Mouse (Mus musculus) forebrain, embryonic 10.5 days (tissue): Measurements from ENCODE around the gene Tomm40. TPM values are rescaled to one million over a fixed set of nuclear protein-coding genes. Genes with fewer than 3 reads are reported as not detected.

Experiments
- DNase-seq: peaks from one replicate; pipeline ENCODE4 v3.0.0-alpha.2; 2017; ENCODE audit warnings: low spot score; ENCODE audit errors: extremely low spot score
- H3K27ac ChIP-seq: fragments of 300-500 bp; sonication (generic); 2 replicates; pipeline ENCODE4 v1.5.1; 2016; ENCODE audit warnings: mild to moderate bottlenecking
- H3K27me3 ChIP-seq: fragments of 300-500 bp; sonication (generic); 2 replicates; pipeline ENCODE4 v1.6.1; 2016; ENCODE audit warnings: mild to moderate bottlenecking; ENCODE audit not compliant: poor library complexity, severe bottlenecking
- H3K36me3 ChIP-seq: fragments of 300-500 bp; sonication (generic); replicated peaks from 2 replicates; pipeline ENCODE4 v1.6.1; 2016; ENCODE audit warnings: mild to moderate bottlenecking, moderate library complexity
- H3K4me1 ChIP-seq: fragments of 300-500 bp; sonication (generic); 2 replicates; pipeline ENCODE4 v1.6.1; 2016
- H3K4me3 ChIP-seq: fragments of 300-500 bp; sonication (generic); 2 replicates; pipeline ENCODE4 v1.5.1; 2016; ENCODE audit warnings: mild to moderate bottlenecking, moderate library complexity
- H3K9me3 ChIP-seq: fragments of 300-500 bp; sonication (generic); 2 replicates; pipeline ENCODE4 v1.6.1; 2016; ENCODE audit warnings: mild to moderate bottlenecking, moderate library complexity
- WGBS: fragments of 180-500 bp; shearing (Covaris S2); methylation state at CpG from one replicate; pipeline ENCODE4 v1.1.7; 2016; 5-methylcytosine and 5-hydroxymethylcytosine counted together
- polyA plus RNA-seq: library from polyadenylated mRNA; unstranded; fragments of >200 nt; fragmentation: Nextera tagmentation; extraction: Ambion mirVana; gene quantifications from 2 replicates; pipeline ENCODE4 v1.2.1, GENCODE M21; 2016

Gene Tomm40
- polyA plus RNA-seq, 1 experiment from 2014 or later, result 187 TPM

DNA sequence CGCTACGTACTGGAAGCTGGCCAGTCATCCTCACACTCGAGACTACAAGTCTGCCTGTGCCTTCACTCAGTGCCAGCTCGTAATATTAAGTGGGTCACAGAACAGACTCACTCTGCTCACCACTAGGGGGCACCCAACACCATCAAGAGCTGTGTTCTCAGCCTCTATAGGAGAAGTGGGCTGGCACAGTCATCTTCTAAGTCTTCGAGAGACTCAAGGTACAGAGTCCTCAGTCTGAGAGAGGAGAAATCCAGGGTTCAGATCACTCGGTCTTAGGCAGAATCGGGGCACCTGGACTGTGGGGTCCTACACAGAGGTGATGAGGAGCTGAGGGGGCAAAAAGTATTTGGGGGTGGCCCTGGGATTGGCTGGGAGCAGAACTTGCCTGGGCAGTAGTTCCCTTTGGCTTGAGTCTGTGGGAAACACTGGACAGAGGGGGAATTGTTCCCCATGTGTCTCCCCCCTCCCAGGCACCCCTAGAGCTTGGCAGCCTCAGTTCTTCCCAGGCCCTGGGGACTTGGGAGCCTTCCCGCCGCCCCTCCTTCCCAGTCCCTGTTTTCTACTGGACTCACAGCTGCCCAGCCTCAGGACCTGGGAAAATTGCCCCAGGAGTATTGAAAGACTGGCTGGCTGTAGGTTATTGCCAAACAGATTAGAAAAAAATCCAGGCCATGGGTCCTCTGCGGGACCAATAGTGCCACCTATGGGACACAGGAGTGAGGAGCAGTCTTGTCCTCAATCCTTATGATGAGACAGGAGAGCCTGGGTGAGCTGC, 46.1 kb downstream of the Tomm40 start:
- H3K36me3 ChIP-seq, result no peaks in the 10 kb centered on the region
- H3K4me1 ChIP-seq, result peaks cover 19% of the 10 kb centered on the region
- peak; percentile 86 for DNase-seq
- 12% methylated on average over 10 of the region's 10 CpGs for WGBS
- H3K27me3 ChIP-seq, result no peaks in the 10 kb centered on the region
- peak overlapping the region; percentile 80 for H3K27ac ChIP-seq
- no peaks in the 10 kb centered on the region for H3K9me3 ChIP-seq
- H3K4me3 ChIP-seq, result peak overlapping the region; percentile 30

DNA sequence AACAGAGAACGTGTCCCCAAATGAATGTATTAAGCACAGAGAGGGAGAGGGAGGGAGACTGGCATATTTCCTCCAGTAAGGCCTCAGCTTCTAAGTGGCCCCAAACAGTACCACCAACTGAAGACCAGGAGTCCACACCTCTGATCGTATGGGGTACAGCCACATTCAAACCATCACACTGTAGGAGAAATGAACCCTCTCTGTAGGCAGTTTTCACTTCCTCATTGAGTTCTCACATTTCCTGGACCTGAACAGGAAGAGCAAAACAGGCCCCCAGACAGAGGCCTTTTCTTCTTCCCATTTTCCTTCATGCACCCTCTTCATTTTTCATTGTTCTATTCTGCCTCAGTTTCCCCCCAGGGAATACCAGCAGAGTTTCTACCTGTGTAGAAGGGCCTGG, 47.8 kb downstream of the Tomm40 start:
- Histone ChIP-seq H3K27ac (no peak overlapping the region), H3K9me3 (no peaks in the 10 kb centered on the region), H3K4me1 (peaks cover 28% of the 10 kb centered on the region), H3K4me3 (no peak overlapping the region), H3K27me3 (no peaks in the 10 kb centered on the region), H3K36me3 (peaks cover 4% of the 10 kb centered on the region)
- WGBS, result 90% methylated on average over 2 of the region's 2 CpGs
- no peak for DNase-seq

DNA sequence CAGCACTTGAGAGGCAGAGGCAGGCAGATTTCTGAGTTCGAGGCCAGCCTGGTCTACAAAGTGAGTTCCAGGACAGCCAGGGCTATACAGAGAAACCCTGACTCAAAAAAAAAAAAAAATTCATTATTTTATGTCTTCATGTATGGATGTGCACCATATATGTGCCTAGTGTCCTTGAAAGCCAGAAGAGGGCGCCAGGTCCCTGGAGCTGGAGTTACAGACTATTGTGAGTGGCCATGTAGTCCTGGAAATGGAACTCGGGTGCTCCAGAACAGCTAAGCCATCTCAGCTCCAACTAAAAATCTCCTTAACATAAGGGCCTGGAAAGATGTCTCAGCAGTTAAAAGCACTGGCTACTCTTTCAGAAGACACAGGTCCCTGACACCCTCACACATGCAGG, 48.5 kb downstream of the Tomm40 start:
- DNase-seq, result no peak
- H3K9me3 ChIP-seq, result no peaks in the 10 kb centered on the region
- H3K27me3 ChIP-seq, result no peaks in the 10 kb centered on the region
- H3K36me3 ChIP-seq, result peaks cover 11% of the 10 kb centered on the region
- no peak overlapping the region for H3K4me3 ChIP-seq
- H3K4me1 ChIP-seq, result peaks cover 28% of the 10 kb centered on the region
- no peak overlapping the region for H3K27ac ChIP-seq
- 62% methylated on average over 3 of the region's 3 CpGs for WGBS

DNA sequence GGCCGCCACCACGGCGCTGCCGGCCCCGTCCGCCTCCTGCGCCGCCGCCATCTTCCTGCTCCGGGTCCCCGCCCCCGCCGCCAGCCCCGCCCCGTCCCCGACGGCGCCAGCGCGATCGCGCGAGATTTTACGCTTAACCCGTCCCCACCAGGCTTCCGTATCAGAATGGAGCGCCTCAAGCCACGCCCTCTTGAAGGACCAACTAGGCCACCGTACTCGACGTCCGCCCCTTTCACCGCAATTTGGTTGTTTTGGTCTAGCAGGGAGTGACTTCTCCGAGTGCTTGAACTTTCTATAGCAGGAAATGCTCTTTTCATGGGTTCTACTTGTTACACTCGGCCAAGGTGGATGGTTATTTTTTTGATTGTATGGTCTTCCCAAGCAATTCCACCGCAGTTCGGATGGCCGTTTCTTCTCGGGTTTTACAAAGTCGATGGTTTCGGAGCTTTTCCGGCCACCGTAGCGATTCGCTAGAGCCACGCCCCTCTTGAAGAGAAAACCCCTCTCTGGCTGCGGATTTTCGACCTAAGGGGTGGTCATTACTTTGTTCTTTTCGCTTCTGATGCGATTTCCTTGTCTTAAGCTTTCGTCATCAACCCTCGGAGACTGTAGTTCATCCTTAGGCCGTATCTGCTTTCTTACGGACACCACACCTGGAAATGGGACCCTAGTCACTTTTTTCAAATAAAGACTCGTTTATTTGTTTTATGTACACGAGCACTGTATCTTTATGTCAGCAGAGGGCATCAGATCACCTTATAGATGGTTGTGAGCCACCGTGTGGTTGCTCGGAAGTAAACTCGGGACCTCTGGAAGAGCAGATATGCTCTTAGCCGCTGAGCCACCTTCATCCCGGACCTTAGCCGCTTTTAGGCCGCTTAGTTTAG, 50.0 kb downstream of the Tomm40 start, which contains the start of gene Clptm1:
Clptm1 (minus strand) TSS at position 79 of the 887 bp plus-strand sequence.
- Histone ChIP-seq H3K4me3 (peak within 1 kb of the TSS; percentile 100), H3K36me3 (peaks cover 25% of the 10 kb centered on the region), H3K4me1 (peaks cover 28% of the 10 kb centered on the region), H3K27ac (peak within 1 kb of the TSS; percentile 93), H3K9me3 (no peaks in the 10 kb centered on the region), H3K27me3 (no peaks in the 10 kb centered on the region)
- under 1% methylated on average over 63 of the region's 63 CpGs for WGBS
- peak; percentile 98 for DNase-seq

DNA sequence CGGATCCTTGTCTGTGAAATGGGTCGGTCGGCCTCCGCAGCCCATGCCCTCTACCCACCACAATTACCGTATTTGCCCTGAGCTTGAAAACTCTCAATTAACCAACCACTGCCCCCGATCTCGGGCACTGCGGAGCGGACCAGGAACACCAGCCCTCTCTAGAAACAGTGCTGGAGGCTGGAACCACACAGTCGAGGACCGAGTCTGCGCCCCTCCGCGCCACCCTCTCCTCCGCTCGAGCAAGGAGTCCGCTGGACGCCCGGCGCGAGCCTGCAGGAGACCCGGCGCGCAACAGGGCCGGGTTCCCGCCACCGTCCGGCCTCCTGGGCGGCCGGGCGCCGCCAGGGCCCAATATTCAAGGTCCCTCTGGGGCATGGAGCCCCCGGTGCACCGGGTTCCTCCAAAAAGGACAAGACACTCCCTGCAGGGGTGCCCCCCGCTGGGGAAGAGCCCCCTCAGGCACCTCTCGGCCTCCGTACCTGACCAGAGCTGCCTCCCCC, 50.7 kb downstream of the Tomm40 start:
- H3K9me3 ChIP-seq, result no peaks in the 10 kb centered on the region
- H3K4me3 ChIP-seq, result peak overlapping the region; percentile 100
- H3K36me3 ChIP-seq, result peaks cover 32% of the 10 kb centered on the region
- no peaks in the 10 kb centered on the region for H3K27me3 ChIP-seq
- under 1% methylated on average over 37 of the region's 37 CpGs for WGBS
- DNase-seq, result no peak
- H3K4me1 ChIP-seq, result peaks cover 27% of the 10 kb centered on the region
- H3K27ac ChIP-seq, result peak overlapping the region; percentile 93

DNA sequence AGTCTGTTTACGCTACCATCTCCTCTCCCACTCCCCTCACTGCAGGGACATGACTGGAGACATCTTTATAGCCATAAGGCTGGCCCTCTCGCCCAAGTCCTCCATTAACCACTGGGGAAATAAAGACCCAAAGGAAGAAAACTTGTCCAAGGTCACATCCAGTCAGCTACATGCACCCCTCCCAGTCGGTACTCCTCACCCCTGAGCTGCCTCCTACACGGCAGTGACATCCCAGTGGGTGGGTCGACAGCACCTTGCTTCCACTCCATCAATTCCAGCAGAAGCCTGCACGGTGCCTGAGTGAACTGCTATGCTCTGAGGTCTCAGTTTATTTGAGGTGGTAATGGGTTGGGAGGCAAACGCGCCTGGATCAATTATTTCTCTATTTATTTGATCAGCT, 51.3 kb downstream of the Tomm40 start:
- peaks cover 38% of the 10 kb centered on the region for H3K36me3 ChIP-seq
- no peak for DNase-seq
- H3K9me3 ChIP-seq, result no peaks in the 10 kb centered on the region
- WGBS, result 24% methylated on average over 8 of the region's 8 CpGs
- no peaks in the 10 kb centered on the region for H3K27me3 ChIP-seq
- H3K27ac ChIP-seq, result peak overlapping the region; percentile 93
- peaks cover 22% of the 10 kb centered on the region for H3K4me1 ChIP-seq
- H3K4me3 ChIP-seq, result peak overlapping the region; percentile 100

DNA sequence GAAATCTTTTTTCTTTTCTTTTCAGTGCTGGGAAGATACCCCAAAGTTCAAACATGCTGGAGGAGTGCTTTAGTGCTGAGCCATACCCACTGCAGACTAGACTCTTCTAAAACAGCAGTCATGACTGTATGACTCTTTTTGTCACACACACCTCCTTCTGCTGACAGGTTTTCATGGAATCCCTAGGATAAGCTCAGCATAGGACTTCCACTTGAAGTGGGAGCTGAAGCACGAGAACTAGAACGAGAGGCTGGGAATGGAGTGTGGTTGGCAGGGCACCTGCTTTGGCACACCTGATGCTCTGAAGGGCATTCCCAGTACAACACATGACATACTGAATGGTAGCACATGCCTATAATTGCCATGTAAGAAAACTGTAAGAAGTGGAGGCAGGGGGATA, 62.6 kb downstream of the Tomm40 start:
- DNase-seq, result no peak
- H3K27me3 ChIP-seq, result no peaks in the 10 kb centered on the region
- 94% methylated on average over 2 of the region's 2 CpGs for WGBS
- no peak overlapping the region for H3K4me3 ChIP-seq
- H3K9me3 ChIP-seq, result no peaks in the 10 kb centered on the region
- no peak overlapping the region for H3K27ac ChIP-seq
- H3K36me3 ChIP-seq, result peaks cover 91% of the 10 kb centered on the region
- no peaks in the 10 kb centered on the region for H3K4me1 ChIP-seq

Other genes with a start within 250 kb of the Tomm40 start
- gene Bloc1s3, start 207.1 kb downstream of the Tomm40 start, polyA plus RNA-seq, result 2.1 and 2.3 TPM in 2 replicates
- gene Trappc6a, start 207.0 kb downstream of the Tomm40 start, polyA plus RNA-seq, result 53.8 and 60.9 TPM in 2 replicates
- 0.06 and 0.12 TPM in 2 replicates for gene Nkpd1, start 197.6 kb downstream of the Tomm40 start, polyA plus RNA-seq
- gene Ppp1r37, start 152.4 kb downstream of the Tomm40 start, polyA plus RNA-seq, result 20.2 and 22.2 TPM in 2 replicates
- 0.30 and 0.47 TPM in 2 replicates for gene Zfp296, start 138.2 kb downstream of the Tomm40 start, polyA plus RNA-seq
- 180 and 186 TPM in 2 replicates for gene Gemin7, start 137.8 kb downstream of the Tomm40 start, polyA plus RNA-seq
- 53.6 and 54.0 TPM in 2 replicates for gene Clasrp, start 111.0 kb downstream of the Tomm40 start, polyA plus RNA-seq
- gene Relb, start 86.0 kb downstream of the Tomm40 start, polyA plus RNA-seq, result 3.0 TPM in 2 replicates
- gene Clptm1, start 50.4 kb downstream of the Tomm40 start, polyA plus RNA-seq, result 70.6 and 75.6 TPM in 2 replicates
- gene Apoc2, start 37.5 kb downstream of the Tomm40 start, polyA plus RNA-seq, result 0.39 TPM in 1 of 2 replicates, not detected in the other
- gene Gm44805, start 34.0 kb downstream of the Tomm40 start, polyA plus RNA-seq, result not detected in 2 replicates
- not detected in 2 replicates for gene Apoc4, start 34.0 kb downstream of the Tomm40 start, polyA plus RNA-seq
- gene Apoc1, start 22.8 kb downstream of the Tomm40 start, polyA plus RNA-seq, result 2.3 TPM in 2 replicates
- 140 and 154 TPM in 2 replicates for gene Apoe, start 16.2 kb downstream of the Tomm40 start, polyA plus RNA-seq
- gene Nectin2, start 35.0 kb upstream of the Tomm40 start, polyA plus RNA-seq, result 84.2 and 97.3 TPM in 2 replicates
- gene Bcam, start 55.6 kb upstream of the Tomm40 start, polyA plus RNA-seq, result 33.1 and 37.3 TPM in 2 replicates
- gene Cblc, start 81.4 kb upstream of the Tomm40 start, polyA plus RNA-seq, result 0.53 and 1.2 TPM in 2 replicates
- 0.91 and 1.4 TPM in 2 replicates for gene Bcl3, start 107.3 kb upstream of the Tomm40 start, polyA plus RNA-seq
- gene Gm19345, start 136.6 kb upstream of the Tomm40 start, polyA plus RNA-seq, result 0.26 TPM in 1 of 2 replicates, not detected in the other
- gene Ceacam16, start 145.9 kb upstream of the Tomm40 start, polyA plus RNA-seq, result not detected in 2 replicates
- gene Ceacam19, start 172.5 kb upstream of the Tomm40 start, polyA plus RNA-seq, result not detected in 2 replicates
- 4.7 and 4.8 TPM in 2 replicates for gene Pvr, start 205.7 kb upstream of the Tomm40 start, polyA plus RNA-seq
- 0.11 TPM in 1 of 2 replicates, not detected in the other for gene Igsf23, start 235.3 kb upstream of the Tomm40 start, polyA plus RNA-seq
- not detected in 2 replicates for gene Ceacam20, start 250.0 kb upstream of the Tomm40 start, polyA plus RNA-seq